Mouse (Mus musculus) heart, embryonic 15.5 days (tissue): Measurements from ENCODE around the gene Fli1. TPM values are rescaled to one million over a fixed set of nuclear protein-coding genes. Genes with fewer than 3 reads are reported as not detected.

Experiments
- ATAC-seq: fragments of 200-750 bp; cut with Nextera tagmentation; replicated peaks from 2 replicates; pipeline ENCODE4 v1.8.0; 2017; ENCODE audit warnings: low read depth, moderate TSS enrichment; ENCODE audit not compliant: insufficient number of reproducible peaks, insufficient read depth, low FRiP score
- H3K27ac ChIP-seq: fragments of 300-500 bp; sonication (generic); 2 replicates; pipeline ENCODE4 v1.5.1; 2015; ENCODE audit warnings: mild to moderate bottlenecking, inconsistent platforms
- H3K27me3 ChIP-seq: fragments of 300-500 bp; sonication (generic); 2 replicates; pipeline ENCODE4 v1.6.1; 2015; ENCODE audit warnings: inconsistent platforms
- H3K36me3 ChIP-seq: fragments of 300-500 bp; sonication (generic); 2 replicates; pipeline ENCODE4 v1.6.1; 2015; ENCODE audit warnings: mild to moderate bottlenecking, inconsistent platforms
- H3K4me1 ChIP-seq: fragments of 300-500 bp; sonication (generic); replicated peaks from 2 replicates; pipeline ENCODE4 v1.6.1; 2015; ENCODE audit warnings: inconsistent platforms
- H3K4me2 ChIP-seq: fragments of 300-500 bp; sonication (generic); 2 replicates; pipeline ENCODE4 v1.6.1; 2015; ENCODE audit warnings: inconsistent platforms, mild to moderate bottlenecking, moderate library complexity
- H3K4me3 ChIP-seq: fragments of 300-500 bp; sonication (generic); 2 replicates; pipeline ENCODE4 v1.5.1; 2015; ENCODE audit warnings: mild to moderate bottlenecking, inconsistent platforms
- H3K9ac ChIP-seq: fragments of 300-500 bp; sonication (generic); 2 replicates; pipeline ENCODE4 v1.6.1; 2015; ENCODE audit warnings: mild to moderate bottlenecking, inconsistent platforms
- H3K9me3 ChIP-seq: fragments of 300-500 bp; sonication (generic); replicated peaks from 2 replicates; pipeline ENCODE4 v1.6.1; 2016; ENCODE audit warnings: inconsistent platforms
- WGBS: fragments of 180-500 bp; shearing (Covaris S2); methylation state at CpG from one replicate; pipeline ENCODE4 v1.1.7; 2015; ENCODE audit warnings: mixed read lengths; 5-methylcytosine and 5-hydroxymethylcytosine counted together
- polyA plus RNA-seq: library from polyadenylated mRNA; unstranded; fragments of >200 nt; fragmentation: Nextera tagmentation; extraction: Ambion mirVana; gene quantifications from 2 replicates; pipeline ENCODE4 v1.2.1, GENCODE M21; 2015

Gene Fli1
- 20.6 and 21.8 TPM in 2 replicates for polyA plus RNA-seq

GRCm38 (mm10) chr9:32542212-32543039, at the start of gene Fli1:
Gene Fli1 (minus strand): TSS chr9:32542861.
- Histone ChIP-seq H3K27me3 (peaks cover 56% of the 10 kb centered on the region), H3K27ac (peak within 1 kb of the TSS; percentile 88), H3K9me3 (no peaks in the 10 kb centered on the region), H3K36me3 (no peaks in the 10 kb centered on the region), H3K4me2 (peak within 1 kb of the TSS; percentile 97), H3K4me1 (peaks cover 40% of the 10 kb centered on the region), H3K4me3 (peak within 1 kb of the TSS; percentile 81), H3K9ac (peak within 1 kb of the TSS; percentile 62)
- under 1% methylated on average over 41 of the region's 41 CpGs for WGBS
- no peak for ATAC-seq

- no peak overlapping the region for H3K9ac ChIP-seq
- peaks cover 12% of the 10 kb centered on the region for H3K4me1 ChIP-seq
- peak; percentile 70 for ATAC-seq
- 12% methylated on average over 14 of the region's 14 CpGs for WGBS
- no peaks in the 10 kb centered on the region for H3K27me3 ChIP-seq
- H3K9me3 ChIP-seq: no peaks in the 10 kb centered on the region
- no peak overlapping the region for H3K4me3 ChIP-seq
- H3K27ac ChIP-seq: peak overlapping the region; percentile 46; the same call in 1 of the 2 replicates
- no peaks in the 10 kb centered on the region for H3K36me3 ChIP-seq
- H3K4me2 ChIP-seq: peak overlapping the region; percentile 41
Observed at GRCm38 (mm10) chr9:32591732-32592582, 49.3 kb upstream of the Fli1 start.

DNA sequence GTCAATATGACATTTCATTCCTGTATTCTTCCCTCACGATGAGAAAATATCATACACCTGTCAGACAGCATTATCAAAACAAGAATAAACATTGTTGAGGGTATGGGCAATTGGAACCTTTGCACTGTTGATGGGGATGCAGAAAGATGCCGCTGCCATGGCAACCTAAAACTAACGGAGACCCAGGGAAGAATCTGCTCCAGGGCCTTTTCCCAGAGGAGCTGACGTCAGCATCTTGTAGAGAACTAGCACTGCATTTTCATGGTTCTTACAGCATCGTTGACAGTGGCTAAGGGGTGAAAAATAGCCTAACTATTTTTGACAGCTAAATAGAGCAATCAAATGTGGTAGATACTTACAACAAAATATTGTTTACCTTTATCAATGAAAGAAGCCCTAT, 47.9 kb upstream of the Fli1 start:
- no peak overlapping the region for H3K9ac ChIP-seq
- H3K4me1 ChIP-seq: peaks cover 12% of the 10 kb centered on the region
- H3K27me3 ChIP-seq: no peaks in the 10 kb centered on the region
- H3K27ac ChIP-seq: no peak overlapping the region
- H3K4me2 ChIP-seq: no peak overlapping the region
- 66% methylated on average over 5 of the region's 5 CpGs for WGBS
- no peaks in the 10 kb centered on the region for H3K9me3 ChIP-seq
- no peaks in the 10 kb centered on the region for H3K36me3 ChIP-seq
- no peak for ATAC-seq
- H3K4me3 ChIP-seq: no peak overlapping the region

DNA sequence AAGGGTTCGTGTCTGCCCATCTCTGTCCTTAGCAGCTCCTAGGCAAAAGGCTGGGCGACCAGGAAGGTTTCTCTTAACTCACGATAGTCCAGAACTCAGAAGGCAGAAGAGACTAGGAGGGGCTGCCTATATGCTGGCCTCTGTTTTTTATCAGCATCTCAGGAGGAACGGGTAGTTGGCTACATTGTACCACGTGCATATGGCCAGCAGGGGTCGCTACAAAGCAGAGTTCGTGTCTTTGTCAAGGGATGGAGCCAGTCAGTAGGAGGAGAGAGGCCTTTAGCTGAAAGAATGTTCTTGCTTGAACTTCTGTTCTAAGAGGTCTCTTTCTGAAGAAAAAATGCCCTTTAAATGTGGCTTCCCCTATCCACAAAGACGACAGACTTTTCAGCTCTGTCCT, 47.2 kb upstream of the Fli1 start:
- Histone ChIP-seq H3K9ac (no peak overlapping the region), H3K4me1 (peaks cover 12% of the 10 kb centered on the region), H3K36me3 (no peaks in the 10 kb centered on the region), H3K27ac (no peak overlapping the region), H3K4me2 (no peak overlapping the region; the same call in 1 of the 2 replicates), H3K9me3 (no peaks in the 10 kb centered on the region), H3K4me3 (no peak overlapping the region), H3K27me3 (no peaks in the 10 kb centered on the region)
- WGBS: 6% methylated on average over 8 of the region's 8 CpGs
- no peak for ATAC-seq

- no peak overlapping the region for H3K4me3 ChIP-seq
- H3K27me3 ChIP-seq: no peaks in the 10 kb centered on the region
- no peak for ATAC-seq
- no peak overlapping the region for H3K27ac ChIP-seq
- no peaks in the 10 kb centered on the region for H3K4me1 ChIP-seq
- WGBS: 49% methylated on average over 7 of the region's 7 CpGs
- no peaks in the 10 kb centered on the region for H3K9me3 ChIP-seq
- no peaks in the 10 kb centered on the region for H3K36me3 ChIP-seq
- H3K4me2 ChIP-seq: no peak overlapping the region
- no peak overlapping the region for H3K9ac ChIP-seq
Observed at GRCm38 (mm10) chr9:32585357-32585756, 42.7 kb upstream of the Fli1 start.

DNA sequence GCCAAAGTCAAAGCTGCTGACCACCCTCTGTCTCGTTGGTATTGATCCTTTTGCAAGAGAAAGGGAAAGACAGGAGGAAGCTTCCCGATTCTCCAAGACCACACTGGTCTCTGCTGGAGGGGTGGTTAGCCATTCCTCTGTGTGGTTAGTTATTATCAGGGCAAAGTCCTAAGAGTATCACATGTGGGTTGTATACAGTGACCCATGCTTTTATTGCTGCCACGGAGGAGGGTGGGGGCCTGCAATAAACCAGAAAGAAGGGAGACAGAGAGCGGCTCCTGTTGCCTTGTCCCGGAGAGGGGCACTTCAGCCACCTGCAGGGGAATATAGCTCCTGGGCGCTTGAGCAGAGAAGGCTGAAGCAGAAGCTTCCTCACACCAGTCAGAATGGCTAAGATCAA, 41.2 kb upstream of the Fli1 start:
- H3K36me3 ChIP-seq: no peaks in the 10 kb centered on the region
- H3K4me3 ChIP-seq: no peak overlapping the region
- 73% methylated on average over 6 of the region's 6 CpGs for WGBS
- H3K4me1 ChIP-seq: no peaks in the 10 kb centered on the region
- no peaks in the 10 kb centered on the region for H3K27me3 ChIP-seq
- H3K4me2 ChIP-seq: no peak overlapping the region
- H3K27ac ChIP-seq: no peak overlapping the region
- H3K9ac ChIP-seq: no peak overlapping the region
- no peak for ATAC-seq
- H3K9me3 ChIP-seq: no peaks in the 10 kb centered on the region

GRCm38 (mm10) chr9:32581851-32582573, 39.4 kb upstream of the Fli1 start:
- Histone ChIP-seq H3K4me3 (no peak overlapping the region), H3K9me3 (no peaks in the 10 kb centered on the region), H3K4me1 (no peaks in the 10 kb centered on the region), H3K27ac (no peak overlapping the region), H3K9ac (no peak overlapping the region), H3K27me3 (no peaks in the 10 kb centered on the region), H3K36me3 (no peaks in the 10 kb centered on the region), H3K4me2 (no peak overlapping the region)
- WGBS: 52% methylated on average over 11 of the region's 11 CpGs
- ATAC-seq: no peak

GRCm38 (mm10) chr9:32578411-32578810, 35.8 kb upstream of the Fli1 start:
- H3K4me3 ChIP-seq: no peak overlapping the region
- H3K9ac ChIP-seq: no peak overlapping the region
- no peak overlapping the region for H3K4me2 ChIP-seq
- H3K27me3 ChIP-seq: no peaks in the 10 kb centered on the region
- no peaks in the 10 kb centered on the region for H3K4me1 ChIP-seq
- no peaks in the 10 kb centered on the region for H3K36me3 ChIP-seq
- H3K9me3 ChIP-seq: no peaks in the 10 kb centered on the region
- no peak for ATAC-seq
- no peak overlapping the region for H3K27ac ChIP-seq
- 74% methylated on average over 2 of the region's 2 CpGs for WGBS

- 53% methylated on average over 4 of the region's 4 CpGs for WGBS
- no peaks in the 10 kb centered on the region for H3K4me1 ChIP-seq
- no peak overlapping the region for H3K4me2 ChIP-seq
- H3K27me3 ChIP-seq: no peaks in the 10 kb centered on the region
- ATAC-seq: no peak
- no peaks in the 10 kb centered on the region for H3K9me3 ChIP-seq
- no peak overlapping the region for H3K9ac ChIP-seq
- no peak overlapping the region for H3K4me3 ChIP-seq
- H3K36me3 ChIP-seq: no peaks in the 10 kb centered on the region
- no peak overlapping the region for H3K27ac ChIP-seq
Observed at GRCm38 (mm10) chr9:32573638-32574037, 31.0 kb upstream of the Fli1 start.

- H3K9ac ChIP-seq: no peak overlapping the region
- WGBS: 45% methylated on average over 4 of the region's 4 CpGs
Observed at GRCm38 (mm10) chr9:32571676-32572075, 29.0 kb upstream of the Fli1 start.

GRCm38 (mm10) chr9:32570547-32570946, 27.9 kb upstream of the Fli1 start:
- no peak overlapping the region for H3K9ac ChIP-seq
- 60% methylated on average over 5 of the region's 5 CpGs for WGBS
- no peak overlapping the region for H3K4me3 ChIP-seq
- H3K27ac ChIP-seq: peak overlapping the region; percentile 24; the same call in 1 of the 2 replicates
- H3K4me2 ChIP-seq: no peak overlapping the region
- H3K4me1 ChIP-seq: peaks cover 3% of the 10 kb centered on the region; the same call in 1 of the 2 replicates
- H3K9me3 ChIP-seq: no peaks in the 10 kb centered on the region
- ATAC-seq: no peak
- no peaks in the 10 kb centered on the region for H3K36me3 ChIP-seq
- H3K27me3 ChIP-seq: no peaks in the 10 kb centered on the region

More at GRCm38 (mm10) chr9:32571676-32572075, 29.0 kb upstream of the Fli1 start:
- ATAC-seq: no peak
- Histone ChIP-seq H3K4me1 (peaks cover 3% of the 10 kb centered on the region; the same call in 1 of the 2 replicates), H3K9me3 (no peaks in the 10 kb centered on the region), H3K27me3 (no peaks in the 10 kb centered on the region), H3K36me3 (no peaks in the 10 kb centered on the region), H3K27ac (no peak overlapping the region), H3K4me3 (no peak overlapping the region), H3K4me2 (no peak overlapping the region)
